ENCODE assay signal across 8 mouse cellular contexts in genomic region chr9:44129633-44130032, GRCm38 (mm10). TPM values are rescaled to one million over a fixed set of nuclear protein-coding genes. Genes with fewer than 3 reads are reported as not detected.
A peak's percentile ranks its signal among the peaks of the same experiment; 100 is the strongest.
DNase-seq lines count a peak whose midpoint lies in the region; ATAC-seq and TF ChIP-seq lines count a peak whose summit lies in the region.

No protein-coding gene starts in this region.

- H3K9ac ChIP-seq in liver, postnatal 0 days (replicated peaks): peak overlapping the region; percentile 37; the same call in 1 of the 2 replicates
- H3K9ac ChIP-seq in stomach, embryonic 16.5 days (ENCODE audit: low read length): peak overlapping the region; percentile 74

- ATAC-seq in liver, postnatal 0 days: peak; percentile 22
- no peak; the same call in 1 of the 2 replicates for ATAC-seq in stomach, embryonic 16.5 days (ENCODE audit: insufficient read depth, low FRiP score)
- ATAC-seq in megakaryocyte progenitor cell, adult 5-6 weeks (replicated peaks; ENCODE audit: poor library complexity): no peak
- no peak for ATAC-seq in frontal cortex, adult (ENCODE audit: low TSS enrichment)

- DNase-seq in testis, postnatal 10 days (ENCODE audit: low spot score): no peak
- peak; percentile 52 for DNase-seq in heart, postnatal 4 days
- no peak for DNase-seq in liver, postnatal 0 days
- no peak for DNase-seq in layer of hippocampus, adult 9-11 months

- H3K36me3 ChIP-seq in testis, adult 2 months (ENCODE audit: control insufficient read depth, insufficient read depth, low read length): no peaks in the 10 kb centered on the region
- H3K36me3 ChIP-seq in liver, postnatal 0 days (replicated peaks; ENCODE audit: insufficient read depth, low read length): no peaks in the 10 kb centered on the region
- no peaks in the 10 kb centered on the region for H3K36me3 ChIP-seq in stomach, embryonic 16.5 days (ENCODE audit: control insufficient read depth, insufficient read depth, low read length)

- no peak for TF ChIP-seq CTCF in testis, adult 2 months (IDR thresholded peaks at IDR 0.05; ENCODE audit: control insufficient read depth, insufficient read depth, insufficient replicate concordance, low read depth, low read length)
- TF ChIP-seq CTCF in liver, postnatal 0 days (IDR thresholded peaks at IDR 0.05; ENCODE audit: low read depth): no peak

- H3K4me1 ChIP-seq in testis, adult 2 months (ENCODE audit: control insufficient read depth, insufficient read depth, low read length): peaks cover 24% of the 10 kb centered on the region
- peaks cover 28% of the 10 kb centered on the region for H3K4me1 ChIP-seq in liver, postnatal 0 days (ENCODE audit: insufficient read depth)
- H3K4me1 ChIP-seq in stomach, embryonic 16.5 days (ENCODE audit: control insufficient read depth, insufficient read depth, low read length): peaks cover 46% of the 10 kb centered on the region

- H3K9me3 ChIP-seq in liver, postnatal 0 days (ENCODE audit: low read length): no peaks in the 10 kb centered on the region
- no peaks in the 10 kb centered on the region for H3K9me3 ChIP-seq in stomach, embryonic 16.5 days (replicated peaks; ENCODE audit: control insufficient read depth, low read length)

- H3K4me2 ChIP-seq in liver, postnatal 0 days (ENCODE audit: low read depth, low read length): peak overlapping the region; percentile 71
- H3K4me2 ChIP-seq in stomach, embryonic 16.5 days (ENCODE audit: low read depth, low read length): peak overlapping the region; percentile 70

- H3K27me3 ChIP-seq in testis, adult 2 months (ENCODE audit: control insufficient read depth, insufficient read depth, low read length): no peaks in the 10 kb centered on the region
- peaks cover 41% of the 10 kb centered on the region for H3K27me3 ChIP-seq in liver, postnatal 0 days (ENCODE audit: insufficient read depth, low read length)
- H3K27me3 ChIP-seq in stomach, embryonic 16.5 days (ENCODE audit: control insufficient read depth, insufficient read depth, low read length): no peaks in the 10 kb centered on the region

- TF ChIP-seq POLR2A in testis, adult 2 months (IDR thresholded peaks at IDR 0.05; ENCODE audit: control insufficient read depth, low read depth, low read length): no peak; the same call in 1 of the 2 replicates

- H3K4me3 ChIP-seq in testis, adult 2 months (ENCODE audit: control insufficient read depth, low read depth, low read length): peak overlapping the region; percentile 57
- peak overlapping the region; percentile 33 for H3K4me3 ChIP-seq in liver, postnatal 0 days (ENCODE audit: low read depth, low read length)
- H3K4me3 ChIP-seq in stomach, embryonic 16.5 days (replicated peaks; ENCODE audit: low read length): peak overlapping the region; percentile 45

- peak overlapping the region; percentile 63; the same call in 1 of the 2 replicates for H3K27ac ChIP-seq in testis, adult 2 months (ENCODE audit: control insufficient read depth, insufficient read depth, low read depth, low read length)
- H3K27ac ChIP-seq in liver, postnatal 0 days (ENCODE audit: low read depth): peak overlapping the region; percentile 81
- H3K27ac ChIP-seq in stomach, embryonic 16.5 days (ENCODE audit: low read length): peak overlapping the region; percentile 95

- no peak for TF ChIP-seq EP300 in liver, postnatal 0 days (IDR thresholded peaks at IDR 0.05; ENCODE audit: low read depth)

- 10% methylated on average over 9 of the region's 9 CpGs for WGBS in liver, postnatal 0 days (ENCODE audit: insufficient replicate concordance)
- WGBS in stomach, embryonic 16.5 days: 7% methylated on average over 9 of the region's 9 CpGs

RNA-seq across cellular contexts. Expression of gene Mcam, which starts 4.6 kb away (rescaled TPM):
- polyA plus RNA-seq in testis, adult 2 months (2012; rRNA removed): 14.1 and 14.3 TPM in 2 replicates
- 100 to 1,000 TPM; 204 to 213 TPM for total RNA-seq in heart, postnatal 4 days (2021)
- 4.2 and 4.5 TPM in 2 replicates for polyA plus RNA-seq in liver, postnatal 0 days (2015; fragmentation: Nextera tagmentation; extraction: Ambion mirVana)
- 53.6 and 56.9 TPM in 2 replicates for polyA plus RNA-seq in stomach, embryonic 16.5 days (2015; fragmentation: Nextera tagmentation; extraction: Ambion mirVana)
- total RNA-seq in megakaryocyte progenitor cell, adult 5-6 weeks (2015): 0.12 TPM in 1 of 2 replicates, not detected in the other
- total RNA-seq in megakaryocyte progenitor cell, adult 5-6 weeks (2017): 0.14 TPM in 1 of 2 replicates, not detected in the other

RNA-seq across cellular contexts. Expression of gene Rnf26, which starts 16.3 kb away (rescaled TPM):
- 37.5 and 38.3 TPM in 2 replicates for polyA plus RNA-seq in testis, adult 2 months (2012; rRNA removed)
- 10 to 100 TPM; 22.3 to 24.7 TPM for total RNA-seq in heart, postnatal 4 days (2021)
- 17.9 and 18.8 TPM in 2 replicates for polyA plus RNA-seq in liver, postnatal 0 days (2015; fragmentation: Nextera tagmentation; extraction: Ambion mirVana)
- 42.3 and 50.6 TPM in 2 replicates for polyA plus RNA-seq in stomach, embryonic 16.5 days (2015; fragmentation: Nextera tagmentation; extraction: Ambion mirVana)
- total RNA-seq in megakaryocyte progenitor cell, adult 5-6 weeks (2015): 47.7 and 59.6 TPM in 2 replicates
- total RNA-seq in megakaryocyte progenitor cell, adult 5-6 weeks (2017): 19.1 and 21.2 TPM in 2 replicates

RNA-seq across cellular contexts. Expression of gene Gm49380, which starts 16.3 kb away (rescaled TPM):
- polyA plus RNA-seq in testis, adult 2 months (2012; rRNA removed): 1.2 and 1.6 TPM in 2 replicates
- not detected for total RNA-seq in heart, postnatal 4 days (2021)
- polyA plus RNA-seq in liver, postnatal 0 days (2015; fragmentation: Nextera tagmentation; extraction: Ambion mirVana): not detected in 2 replicates
- polyA plus RNA-seq in stomach, embryonic 16.5 days (2015; fragmentation: Nextera tagmentation; extraction: Ambion mirVana): 0.19 and 0.21 TPM in 2 replicates
- total RNA-seq in megakaryocyte progenitor cell, adult 5-6 weeks (2015): not detected in 2 replicates
- total RNA-seq in megakaryocyte progenitor cell, adult 5-6 weeks (2017): not detected in 2 replicates

RNA-seq across cellular contexts. Expression of gene C1qtnf5, which starts 22.6 kb away (rescaled TPM):
- polyA plus RNA-seq in testis, adult 2 months (2012; rRNA removed): 2.0 and 3.1 TPM in 2 replicates
- total RNA-seq in heart, postnatal 4 days (2021): 1 to 10 TPM; 8.5 to 9.7 TPM
- polyA plus RNA-seq in liver, postnatal 0 days (2015; fragmentation: Nextera tagmentation; extraction: Ambion mirVana): 1.0 and 1.3 TPM in 2 replicates
- 2.4 and 2.5 TPM in 2 replicates for polyA plus RNA-seq in stomach, embryonic 16.5 days (2015; fragmentation: Nextera tagmentation; extraction: Ambion mirVana)
- not detected in 2 replicates for total RNA-seq in megakaryocyte progenitor cell, adult 5-6 weeks (2015)
- not detected in 2 replicates for total RNA-seq in megakaryocyte progenitor cell, adult 5-6 weeks (2017)

RNA-seq across cellular contexts. Expression of gene Mfrp, which starts 28.1 kb away (rescaled TPM):
- polyA plus RNA-seq in testis, adult 2 months (2012; rRNA removed): 1.4 and 3.4 TPM in 2 replicates
- not detected for total RNA-seq in heart, postnatal 4 days (2021)
- polyA plus RNA-seq in liver, postnatal 0 days (2015; fragmentation: Nextera tagmentation; extraction: Ambion mirVana): not detected in 2 replicates
- polyA plus RNA-seq in stomach, embryonic 16.5 days (2015; fragmentation: Nextera tagmentation; extraction: Ambion mirVana): 0.08 and 0.20 TPM in 2 replicates
- not detected in 2 replicates for total RNA-seq in megakaryocyte progenitor cell, adult 5-6 weeks (2015)
- total RNA-seq in megakaryocyte progenitor cell, adult 5-6 weeks (2017): 0.12 TPM in 1 of 2 replicates, not detected in the other
